Mouse (Mus musculus) adrenal gland (tissue): ENCODE results near the gene Rhog.
"Not testable (repeated sequence)": the region's sequence is repeated elsewhere in the genome, so short reads cannot be mapped to it uniquely, and the experiment has no call there.

Experiments
- intact Hi-C: fragments of 180-260 bp; cut with DNase I; formaldehyde crosslinking; loops from one replicate; pipeline ENCODE4 v1.15.1; 2025
- long read RNA-seq, 2 experiments: library from polyadenylated mRNA; unstranded; transcript quantifications; one replicate each; pipeline ENCODE4 v2.0.0; 2020; ENCODE audit warnings: borderline replicate concordance in 1 of 2; ENCODE audit not compliant: insufficient replicate concordance in 1 of 2

Gene Rhog
- long read RNA-seq, experiment 1, transcript Rhog-201 (2 exons, 1,269 nt), result major isoform, 10 of 13 reads
- long read RNA-seq, experiment 1, partial matches to known transcripts, result 1 of 13 reads
- long read RNA-seq, experiment 1, other reads (novel, unspliced or antisense), result 2 of 13 reads
- long read RNA-seq, experiment 2, transcript Rhog-201 (2 exons, 1,269 nt), result major isoform, 10 of 13 reads
- long read RNA-seq, experiment 2, partial matches to known transcripts, result 3 of 13 reads
- long read RNA-seq, experiment 2, other reads (novel, unspliced or antisense), result 0 of 13 reads

- intact Hi-C loops, result no loop called here
Measured at GRCm38 (mm10) chr7:102255954-102256353, at the start of gene Rhog. Gene Rhog (minus strand): TSS chr7:102256054.

GRCm38 (mm10) chr7:102305596-102305995, 49.7 kb upstream of the Rhog start:
- intact Hi-C loops, result no loop called here

GRCm38 (mm10) chr7:102302471-102302870, 46.6 kb upstream of the Rhog start:
- intact Hi-C loops, result no loop called here

DNA sequence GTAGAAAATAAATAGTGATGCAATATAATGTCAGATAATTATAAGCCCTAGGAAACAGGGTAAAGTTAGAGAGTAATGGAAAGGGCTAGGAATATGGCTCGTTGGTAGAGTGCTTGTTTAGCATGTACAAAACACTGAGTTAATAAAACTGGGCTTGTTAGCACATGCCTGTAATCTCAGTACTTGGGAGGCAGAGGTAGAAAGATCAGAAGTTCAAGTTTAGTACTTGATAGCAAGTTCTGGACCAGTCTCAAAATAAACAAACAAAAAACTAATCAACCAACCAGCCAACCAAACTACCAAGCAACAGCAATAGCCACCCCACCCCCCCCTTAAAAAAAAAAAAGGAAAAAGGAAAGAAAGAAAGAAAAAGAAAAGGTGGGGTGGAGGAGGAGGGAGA, 44.9 kb upstream of the Rhog start:
- intact Hi-C loops, result no loop called here

GRCm38 (mm10) chr7:102293234-102293633, 37.4 kb upstream of the Rhog start:
- intact Hi-C loops, result no loop called here

DNA sequence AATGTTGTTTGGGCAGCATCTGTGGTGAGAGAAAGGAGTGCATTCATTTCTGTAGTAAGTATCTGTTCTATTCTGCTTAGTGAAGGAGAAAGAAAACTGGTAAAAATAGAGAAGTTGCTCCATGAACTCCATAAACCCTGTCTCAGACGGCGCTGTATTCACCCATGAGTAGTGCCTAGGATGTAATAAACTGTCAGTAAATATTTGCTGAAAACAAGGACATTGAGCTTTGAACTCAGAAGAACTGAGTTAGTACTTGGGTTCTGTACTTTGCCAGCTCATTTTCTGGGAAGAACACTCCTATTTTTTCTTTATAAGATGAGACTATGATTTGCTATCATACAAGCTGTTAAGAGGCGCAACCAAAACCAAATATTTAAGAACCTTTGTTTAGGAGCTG, 36.4 kb upstream of the Rhog start:
- intact Hi-C loops, result no loop called here

GRCm38 (mm10) chr7:102289466-102289865, 33.6 kb upstream of the Rhog start:
- intact Hi-C loops, result no loop called here

GRCm38 (mm10) chr7:102282261-102282660, 26.4 kb upstream of the Rhog start:
- intact Hi-C loops, result no loop called here

- intact Hi-C loops, result no loop called here
Measured at GRCm38 (mm10) chr7:102281403-102281802, 25.5 kb upstream of the Rhog start.

DNA sequence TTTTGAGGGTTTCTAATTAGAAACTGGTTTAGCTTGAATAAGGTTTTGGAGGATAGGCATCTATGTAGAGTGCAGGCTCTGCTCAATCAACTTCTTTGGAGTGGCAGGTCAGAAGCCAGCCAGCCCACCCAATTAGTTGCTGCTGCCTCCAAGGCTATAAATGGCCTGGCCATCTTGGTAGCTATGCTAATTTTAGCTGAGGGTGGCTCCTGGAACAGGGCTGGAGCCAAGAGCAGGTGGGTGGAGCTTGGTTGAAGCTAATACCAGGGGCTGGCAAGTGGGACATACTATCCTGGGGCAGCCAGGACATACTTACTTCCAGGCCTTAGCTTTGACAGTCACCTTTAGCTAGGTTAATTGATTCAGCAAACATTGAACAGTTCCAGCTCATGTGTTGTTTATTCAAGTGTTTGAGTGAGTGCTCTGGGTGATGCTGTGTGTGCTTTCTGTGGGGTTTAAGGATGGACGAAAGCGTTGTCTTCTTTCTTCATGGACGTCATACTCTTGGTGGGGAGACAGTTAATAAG, 16.6 kb upstream of the Rhog start:
- intact Hi-C loops, result no loop called here

DNA sequence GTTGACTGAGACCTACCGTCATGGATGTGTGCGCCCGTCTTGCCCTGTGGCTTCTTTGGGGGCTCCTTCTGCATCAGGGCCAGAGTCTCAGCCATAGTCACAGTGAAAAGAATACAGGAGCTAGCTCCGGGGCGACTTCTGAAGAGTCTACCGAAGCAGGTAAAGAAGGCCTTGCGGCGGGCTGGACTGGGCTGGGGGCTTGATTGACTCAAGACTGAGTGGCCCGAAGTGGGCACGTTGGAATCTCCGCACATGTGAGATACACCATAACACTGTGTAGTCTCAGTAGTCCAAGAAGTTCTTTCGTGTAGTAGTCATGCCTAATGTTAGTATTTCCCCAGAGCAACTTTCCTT, 12.5 kb upstream of the Rhog start:
- intact Hi-C loops, result no loop called here

GRCm38 (mm10) chr7:102267601-102268394, 11.9 kb upstream of the Rhog start, which contains the start of gene Stim1:
Gene Stim1 (plus strand): TSS chr7:102267806.
- intact Hi-C loops, result loop anchor here (1.0 kb wide), 1 partner anchor 150 kb away; no protein-coding TSS in a partner anchor

DNA sequence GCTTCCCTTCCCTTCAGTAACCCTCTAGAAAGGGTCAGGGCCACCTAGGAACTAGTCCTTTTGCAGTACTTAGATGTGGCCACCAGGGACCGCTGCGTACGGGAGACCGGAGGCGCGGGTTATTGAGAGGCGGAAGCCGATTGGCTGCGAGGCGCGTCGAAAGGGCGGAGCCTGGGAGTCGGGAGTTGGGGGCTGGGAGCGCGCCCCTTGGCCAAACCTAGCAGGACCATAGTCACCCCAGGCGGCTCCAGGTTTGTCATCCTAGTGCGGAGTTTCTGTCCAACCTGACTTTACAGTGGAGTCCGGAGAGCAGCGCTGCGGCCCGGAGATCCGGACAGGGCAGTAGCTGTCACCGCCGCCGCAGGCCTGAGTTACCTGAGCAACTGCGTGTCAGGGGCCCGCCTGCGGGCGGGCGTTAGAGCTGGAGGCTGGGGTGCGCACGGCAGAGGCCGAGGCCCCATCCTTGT, 11.3 kb upstream of the Rhog start:
- intact Hi-C loops, result loop anchor here (1.0 kb wide), 1 partner anchor 150 kb away; no protein-coding TSS in a partner anchor

DNA sequence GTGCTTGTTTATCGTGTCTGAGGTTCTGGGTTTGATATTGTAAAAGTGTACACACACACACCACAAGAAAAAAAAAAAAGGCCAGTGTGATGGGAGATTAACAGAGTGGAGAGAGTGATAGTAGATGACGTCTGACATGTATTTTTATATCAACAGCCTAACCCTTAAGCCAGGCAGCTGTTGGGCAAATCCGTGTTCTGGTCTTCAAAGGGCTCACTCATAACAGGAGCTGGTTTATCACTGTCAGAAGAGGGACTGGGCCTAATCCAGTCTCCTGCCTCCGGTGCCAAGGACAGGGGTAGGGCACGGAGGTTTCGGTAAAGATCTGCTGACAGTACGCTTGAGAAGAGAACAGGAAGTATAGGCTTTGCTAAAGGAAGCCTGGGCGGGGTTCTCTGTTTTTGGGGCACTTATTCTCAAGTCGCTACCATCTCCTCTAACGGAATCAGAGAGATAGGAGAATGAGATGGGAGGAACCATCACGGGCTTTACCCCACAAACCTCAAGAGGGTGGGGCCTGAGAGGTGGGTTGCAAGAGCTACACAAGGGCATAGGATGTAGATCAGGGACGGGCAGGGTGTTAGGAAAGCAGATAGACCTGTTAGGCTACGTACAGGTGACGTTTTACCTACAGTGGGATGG, 10.7 kb upstream of the Rhog start:
- intact Hi-C loops, result loop anchor here (1.0 kb wide), 1 partner anchor 151 kb away; no protein-coding TSS in a partner anchor

DNA sequence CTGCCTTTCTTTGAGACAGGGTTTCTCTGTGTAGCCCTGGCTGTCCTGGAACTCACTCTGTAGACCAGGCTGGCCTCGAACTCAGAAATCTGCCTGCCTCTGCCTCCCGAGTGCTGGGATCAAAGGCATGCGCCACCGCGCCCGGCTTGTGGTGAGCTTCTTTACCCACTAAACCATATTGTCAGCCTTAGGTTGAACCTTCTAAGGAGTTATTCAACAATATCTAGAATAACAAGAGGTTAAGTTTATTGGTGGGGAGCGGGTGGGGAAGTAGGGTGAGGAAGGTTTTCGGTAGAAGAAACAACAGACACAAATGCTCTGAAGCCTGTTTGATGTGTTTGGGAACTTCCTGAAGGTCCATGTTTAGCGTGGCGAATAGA, 10.2 kb upstream of the Rhog start:
- intact Hi-C loops, result not testable (repeated sequence)

DNA sequence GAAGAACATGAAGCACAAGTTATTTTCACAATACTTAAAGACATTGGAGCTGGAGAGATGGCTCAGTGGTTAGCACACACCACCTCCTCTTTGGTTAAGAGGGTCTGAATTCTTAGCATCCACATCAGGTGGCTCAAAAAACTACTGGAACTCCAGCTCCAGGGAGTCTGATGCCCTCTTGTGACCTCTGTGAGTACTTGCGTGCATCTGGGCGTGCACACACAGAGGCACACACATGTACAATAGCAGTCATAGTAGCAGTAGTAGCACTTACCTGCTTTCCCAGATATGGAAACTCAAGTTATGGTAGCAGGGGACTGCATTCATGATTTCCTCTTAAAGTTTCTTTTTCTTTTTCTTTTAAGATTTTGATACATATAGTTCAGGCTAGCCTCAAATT, 7.2 kb upstream of the Rhog start:
- intact Hi-C loops, result no loop called here

- intact Hi-C loops, result no loop called here
Measured at GRCm38 (mm10) chr7:102260518-102260917, 4.7 kb upstream of the Rhog start.

- intact Hi-C loops, result no loop called here
Measured at GRCm38 (mm10) chr7:102259716-102260479, 4.0 kb upstream of the Rhog start.

DNA sequence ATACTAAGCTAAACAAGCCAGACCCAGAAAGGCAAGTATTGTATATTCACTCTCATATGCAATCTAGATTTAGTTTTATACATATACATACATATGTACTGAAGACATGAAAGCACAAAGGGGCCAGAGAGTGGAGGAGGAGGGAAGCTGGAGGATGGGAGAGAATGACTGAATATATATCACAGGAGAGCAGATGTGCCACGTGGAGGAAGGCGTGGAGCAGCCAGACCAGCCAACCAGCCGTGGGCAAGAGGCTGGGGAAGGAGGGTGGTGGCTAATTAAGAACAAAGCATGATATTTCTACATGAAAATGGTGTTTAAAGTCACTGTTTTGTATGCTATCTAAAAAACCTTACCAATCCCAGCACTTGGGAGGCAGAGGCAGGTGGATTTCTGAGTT, 2.9 kb upstream of the Rhog start:
- intact Hi-C loops, result no loop called here

DNA sequence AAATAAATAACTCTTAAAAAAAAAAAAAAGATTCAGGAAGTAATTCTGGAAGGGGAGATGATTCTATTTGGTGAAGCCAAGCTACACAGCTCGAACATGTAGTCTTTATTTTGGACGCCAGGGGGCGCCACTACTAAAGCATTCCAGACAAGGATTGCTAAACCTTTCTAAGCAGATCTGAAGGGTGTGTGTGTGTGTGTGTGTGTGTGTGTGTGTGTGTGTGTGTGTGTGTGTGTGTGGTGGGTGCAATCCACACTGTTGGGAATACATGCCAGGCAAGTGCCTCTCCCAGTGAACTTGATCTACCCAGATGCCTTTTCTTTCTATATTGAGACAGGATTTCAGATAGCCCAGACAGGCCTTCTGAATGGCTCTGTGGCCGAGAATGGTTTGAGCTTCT, 2.3 kb upstream of the Rhog start:
- intact Hi-C loops, result no loop called here

DNA sequence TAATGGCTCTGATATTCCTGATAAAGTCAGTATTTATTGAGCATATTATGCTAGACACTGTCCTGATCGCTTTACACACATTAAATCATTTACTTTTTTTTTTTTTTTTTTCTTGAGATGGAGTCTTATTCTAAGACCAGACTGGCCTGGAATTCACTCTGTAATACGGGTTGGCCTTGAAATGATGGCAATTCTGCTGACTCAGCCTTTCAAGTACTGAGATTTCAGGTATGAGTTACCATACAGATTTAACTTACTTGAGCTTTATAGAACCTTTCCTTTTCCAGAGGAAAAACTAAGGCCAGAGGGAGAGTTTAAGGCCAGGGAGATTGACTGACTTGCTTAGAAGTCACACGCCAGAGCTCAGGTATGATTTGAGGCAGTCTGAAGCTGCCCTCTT, 782 bp upstream of the Rhog start:
- intact Hi-C loops, result no loop called here
